Mouse (Mus musculus) embryonic facial prominence, embryonic 12.5 days (tissue): ENCODE data around the gene BC025446. TPM values are rescaled to one million over a fixed set of nuclear protein-coding genes. Genes with fewer than 3 reads are reported as not detected.
"Not testable (repeated sequence)": the region's sequence is repeated elsewhere in the genome, so short reads cannot be mapped to it uniquely, and the experiment has no call there.

Source experiments
- ATAC-seq: fragments of 200-750 bp; cut with Nextera tagmentation; 2 replicates; pipeline ENCODE4 v1.8.0; 2017; ENCODE audit not compliant: insufficient number of reproducible peaks, insufficient read depth, low FRiP score, low TSS enrichment
- H3K27ac ChIP-seq: fragments of 300-500 bp; sonication (generic); 2 replicates; pipeline ENCODE4 v1.5.1; 2016; ENCODE audit warnings: mild to moderate bottlenecking
- H3K27me3 ChIP-seq: fragments of 300-500 bp; sonication (generic); 2 replicates; pipeline ENCODE4 v1.6.1; 2016; ENCODE audit warnings: mild to moderate bottlenecking, moderate library complexity
- H3K36me3 ChIP-seq: fragments of 300-500 bp; sonication (generic); 2 replicates; pipeline ENCODE4 v1.6.1; 2016; ENCODE audit warnings: mild to moderate bottlenecking
- H3K4me1 ChIP-seq: fragments of 300-500 bp; sonication (generic); 2 replicates; pipeline ENCODE4 v1.6.1; 2016
- H3K4me2 ChIP-seq: fragments of 300-500 bp; sonication (generic); replicated peaks from 2 replicates; pipeline ENCODE4 v1.6.1; 2016; ENCODE audit warnings: mild to moderate bottlenecking, moderate library complexity
- H3K4me3 ChIP-seq: fragments of 300-500 bp; sonication (generic); 2 replicates; pipeline ENCODE4 v1.5.1; 2016; ENCODE audit warnings: mild to moderate bottlenecking
- H3K9ac ChIP-seq: fragments of 300-500 bp; sonication (generic); 2 replicates; pipeline ENCODE4 v1.6.1; 2016; ENCODE audit warnings: mild to moderate bottlenecking, moderate library complexity
- H3K9me3 ChIP-seq: fragments of 300-500 bp; sonication (generic); 2 replicates; pipeline ENCODE4 v1.6.1; 2016; ENCODE audit warnings: mild to moderate bottlenecking, moderate library complexity
- WGBS: fragments of 180-500 bp; shearing (Covaris S2); methylation state at CpG from one replicate; pipeline ENCODE4 v1.1.7; 2016; 5-methylcytosine and 5-hydroxymethylcytosine counted together
- polyA plus RNA-seq: library from polyadenylated mRNA; unstranded; fragments of >200 nt; fragmentation: Nextera tagmentation; extraction: Ambion mirVana; gene quantifications from 2 replicates; pipeline ENCODE4 v1.2.1, GENCODE M21; 2016

BC025446 gene
- not detected in 2 replicates for polyA plus RNA-seq

GRCm38 (mm10) chr15:75215778-75216691 is at the start of gene BC025446:
Gene BC025446 (plus strand): TSS chr15:75216376.
- Histone ChIP-seq H3K9ac (no peak within 1 kb of the TSS), H3K9me3 (peaks cover 4% of the 10 kb centered on the region; the same call in 1 of the 2 replicates), H3K4me2 (no peak within 1 kb of the TSS), H3K27me3 (no peaks in the 10 kb centered on the region), H3K4me3 (no peak within 1 kb of the TSS), H3K36me3 (no peaks in the 10 kb centered on the region), H3K4me1 (no peaks in the 10 kb centered on the region), H3K27ac (no peak within 1 kb of the TSS)
- no peak for ATAC-seq
- WGBS: 82% methylated on average over 7 of the region's 7 CpGs

- Histone ChIP-seq H3K4me1 (no peaks in the 10 kb centered on the region), H3K4me2 (no peak overlapping the region), H3K4me3 (no peak overlapping the region), H3K27me3 (no peaks in the 10 kb centered on the region), H3K36me3 (no peaks in the 10 kb centered on the region), H3K9ac (no peak overlapping the region), H3K27ac (no peak overlapping the region), H3K9me3 (no peaks in the 10 kb centered on the region)
- WGBS: 69% methylated on average over 1 of the region's 1 CpGs
- no peak for ATAC-seq
Measured at GRCm38 (mm10) chr15:75175506-75175905, 40.7 kb upstream of the BC025446 start.

- WGBS: 18% methylated on average over 2 of the region's 2 CpGs
- no peak for ATAC-seq
- Histone ChIP-seq H3K9me3 (no peaks in the 10 kb centered on the region), H3K27ac (no peak overlapping the region), H3K4me2 (no peak overlapping the region), H3K9ac (no peak overlapping the region), H3K4me3 (no peak overlapping the region), H3K36me3 (no peaks in the 10 kb centered on the region), H3K4me1 (no peaks in the 10 kb centered on the region), H3K27me3 (no peaks in the 10 kb centered on the region)
Measured at GRCm38 (mm10) chr15:75186291-75186690, 29.9 kb upstream of the BC025446 start.

- no peaks in the 10 kb centered on the region for H3K36me3 ChIP-seq
- H3K27me3 ChIP-seq: no peaks in the 10 kb centered on the region
- no peaks in the 10 kb centered on the region for H3K4me1 ChIP-seq
- no peak for ATAC-seq
- H3K27ac ChIP-seq: no peak overlapping the region
- WGBS: 70% methylated on average over 2 of the region's 2 CpGs
- H3K9ac ChIP-seq: no peak overlapping the region
- no peak overlapping the region for H3K4me2 ChIP-seq
- H3K9me3 ChIP-seq: no peaks in the 10 kb centered on the region
- no peak overlapping the region for H3K4me3 ChIP-seq
Measured at GRCm38 (mm10) chr15:75189116-75189515, 27.1 kb upstream of the BC025446 start.

GRCm38 (mm10) chr15:75190560-75190959 is 25.6 kb upstream of the BC025446 start:
- not testable (repeated sequence) for H3K27me3 ChIP-seq, H3K36me3 ChIP-seq, H3K9ac ChIP-seq, H3K27ac ChIP-seq, H3K4me2 ChIP-seq, H3K9me3 ChIP-seq, ATAC-seq, H3K4me3 ChIP-seq, H3K4me1 ChIP-seq
- WGBS: 33% methylated on average over 2 of the region's 3 CpGs

- Histone ChIP-seq H3K9ac (no peak overlapping the region), H3K27ac (no peak overlapping the region), H3K27me3 (no peaks in the 10 kb centered on the region), H3K4me2 (no peak overlapping the region), H3K36me3 (no peaks in the 10 kb centered on the region), H3K4me1 (no peaks in the 10 kb centered on the region), H3K9me3 (peaks cover 4% of the 10 kb centered on the region; the same call in 1 of the 2 replicates), H3K4me3 (no peak overlapping the region)
- ATAC-seq: no peak
- 55% methylated on average over 1 of the region's 1 CpGs for WGBS
Measured at GRCm38 (mm10) chr15:75216831-75217230, 655 bp downstream of the BC025446 start.

GRCm38 (mm10) chr15:75221942-75222341 is 5.8 kb downstream of the BC025446 start:
- Histone ChIP-seq H3K4me3 (no peak overlapping the region), H3K4me1 (no peaks in the 10 kb centered on the region), H3K27ac (no peak overlapping the region), H3K9ac (no peak overlapping the region), H3K9me3 (no peaks in the 10 kb centered on the region), H3K27me3 (no peaks in the 10 kb centered on the region), H3K36me3 (no peaks in the 10 kb centered on the region), H3K4me2 (no peak overlapping the region)
- no peak for ATAC-seq

- H3K27ac ChIP-seq: no peak overlapping the region
- no peak for ATAC-seq
- no peak overlapping the region for H3K4me2 ChIP-seq
- no peaks in the 10 kb centered on the region for H3K9me3 ChIP-seq
- H3K4me1 ChIP-seq: no peaks in the 10 kb centered on the region
- no peak overlapping the region for H3K4me3 ChIP-seq
- 86% methylated on average over 3 of the region's 3 CpGs for WGBS
- no peaks in the 10 kb centered on the region for H3K36me3 ChIP-seq
- no peak overlapping the region for H3K9ac ChIP-seq
- H3K27me3 ChIP-seq: no peaks in the 10 kb centered on the region
Measured at GRCm38 (mm10) chr15:75237736-75238288, 21.6 kb downstream of the BC025446 start.

- H3K4me1 ChIP-seq: no peaks in the 10 kb centered on the region
- no peaks in the 10 kb centered on the region for H3K27me3 ChIP-seq
- H3K36me3 ChIP-seq: no peaks in the 10 kb centered on the region
- no peak overlapping the region for H3K4me3 ChIP-seq
- no peak overlapping the region for H3K27ac ChIP-seq
- no peak overlapping the region for H3K9ac ChIP-seq
- WGBS: 52% methylated on average over 2 of the region's 2 CpGs
- no peaks in the 10 kb centered on the region for H3K9me3 ChIP-seq
- H3K4me2 ChIP-seq: no peak overlapping the region
- ATAC-seq: no peak
Measured at GRCm38 (mm10) chr15:75240558-75240957, 24.4 kb downstream of the BC025446 start.

- H3K9me3 ChIP-seq: no peaks in the 10 kb centered on the region
- no peak for ATAC-seq
- 64% methylated on average over 3 of the region's 3 CpGs for WGBS
- no peak overlapping the region for H3K27ac ChIP-seq
- H3K27me3 ChIP-seq: no peaks in the 10 kb centered on the region
- H3K4me1 ChIP-seq: no peaks in the 10 kb centered on the region
- no peak overlapping the region for H3K9ac ChIP-seq
- no peak overlapping the region for H3K4me2 ChIP-seq
- no peak overlapping the region for H3K4me3 ChIP-seq
- no peaks in the 10 kb centered on the region for H3K36me3 ChIP-seq
Measured at GRCm38 (mm10) chr15:75242756-75243640, 26.8 kb downstream of the BC025446 start.

- H3K4me1 ChIP-seq: no peaks in the 10 kb centered on the region
- 81% methylated on average over 3 of the region's 3 CpGs for WGBS
- no peaks in the 10 kb centered on the region for H3K36me3 ChIP-seq
- no peak overlapping the region for H3K4me2 ChIP-seq
- H3K9me3 ChIP-seq: no peaks in the 10 kb centered on the region
- no peak overlapping the region for H3K9ac ChIP-seq
- ATAC-seq: no peak
- no peaks in the 10 kb centered on the region for H3K27me3 ChIP-seq
- H3K27ac ChIP-seq: no peak overlapping the region
- H3K4me3 ChIP-seq: no peak overlapping the region
Measured at GRCm38 (mm10) chr15:75254671-75255070, 38.5 kb downstream of the BC025446 start.
